Mouse (Mus musculus) brain, adult 2 months (tissue): ENCODE data around the gene Gm15262.
"Not testable (repeated sequence)": the region's sequence is repeated elsewhere in the genome, so short reads cannot be mapped to it uniquely, and the experiment has no call there.

ENCODE experiments used
- DNase-seq: peaks from one replicate; pipeline ENCODE4 v3.0.0; 2011; ENCODE audit warnings: low read depth, low spot score

Gene Gm15262

GRCm38 (mm10) chrX:161287156-161287555 is at the start of gene Gm15262:
Gene Gm15262 (plus strand): TSS chrX:161287456.
- DNase-seq, result not testable (repeated sequence)

GRCm38 (mm10) chrX:161308131-161308530 is 20.9 kb downstream of the Gm15262 start:
- peak; percentile 10 for DNase-seq

- peak; percentile 2 for DNase-seq
Observed at GRCm38 (mm10) chrX:161316443-161316842, 29.2 kb downstream of the Gm15262 start.

GRCm38 (mm10) chrX:161370927-161371326 is 83.7 kb downstream of the Gm15262 start:
- no peak for DNase-seq

GRCm38 (mm10) chrX:161371461-161371860 is 84.2 kb downstream of the Gm15262 start:
- DNase-seq, result no peak

- no peak for DNase-seq
Observed at GRCm38 (mm10) chrX:161375568-161375967, 88.3 kb downstream of the Gm15262 start.

GRCm38 (mm10) chrX:161385791-161386190 is 98.5 kb downstream of the Gm15262 start:
- peak; percentile 5 for DNase-seq

GRCm38 (mm10) chrX:161387942-161388341 is 100.7 kb downstream of the Gm15262 start:
- DNase-seq, result peak; percentile 46

GRCm38 (mm10) chrX:161399110-161399509 is 111.9 kb downstream of the Gm15262 start:
- peak; percentile 87 for DNase-seq

- DNase-seq, result peak; percentile 71
Observed at GRCm38 (mm10) chrX:161411151-161411550, 123.9 kb downstream of the Gm15262 start.
